Mouse (Mus musculus) thymus, adult 2 months (tissue): ENCODE measurements around the gene Rhebl1. TPM values are rescaled to one million over a fixed set of nuclear protein-coding genes. Genes with fewer than 3 reads are reported as not detected.

ENCODE experiments used
- DNase-seq: peaks from one replicate; pipeline ENCODE4 v3.0.0; 2021
- H3K27ac ChIP-seq: fragments of 200-500 bp; 2 replicates; pipeline ENCODE4 v1.5.1; 2012; ENCODE audit warnings: low read length, control low read depth; ENCODE audit not compliant: control insufficient read depth, insufficient read depth
- H3K27me3 ChIP-seq: fragments of 200-500 bp; 2 replicates; pipeline ENCODE4 v1.6.1; 2012; ENCODE audit warnings: mild to moderate bottlenecking, low read length, moderate library complexity, mixed read lengths; ENCODE audit not compliant: control insufficient read depth, insufficient read depth
- H3K36me3 ChIP-seq: fragments of 200-500 bp; 2 replicates; pipeline ENCODE4 v1.6.1; 2012; ENCODE audit warnings: mild to moderate bottlenecking, low read length, moderate library complexity; ENCODE audit not compliant: control insufficient read depth, insufficient read depth
- H3K4me1 ChIP-seq: fragments of 200-500 bp; replicated peaks from 2 replicates; pipeline ENCODE4 v1.6.1; 2012; ENCODE audit warnings: low read length; ENCODE audit not compliant: control insufficient read depth, insufficient read depth
- H3K4me3 ChIP-seq: fragments of 200-500 bp; 2 replicates; pipeline ENCODE4 v1.5.1; 2012; ENCODE audit warnings: mild to moderate bottlenecking, low read length, control low read depth, moderate library complexity; ENCODE audit not compliant: control insufficient read depth, insufficient read depth
- CTCF ChIP-seq: fragments of 200-500 bp; IDR thresholded peaks from 2 replicates; pipeline ENCODE4 v1.5.1; 2012; ENCODE audit warnings: mild to moderate bottlenecking, control low read depth, low read length, moderate library complexity, borderline replicate concordance; ENCODE audit not compliant: control insufficient read depth, poor library complexity, insufficient read depth; ENCODE audit errors: extremely low read depth
- POLR2A ChIP-seq: fragments of 200-500 bp; IDR thresholded peaks from 2 replicates; pipeline ENCODE4 v1.6.1; 2012; ENCODE audit warnings: mild to moderate bottlenecking, low read length, control low read depth, moderate library complexity; ENCODE audit not compliant: control insufficient read depth, poor library complexity, insufficient read depth; ENCODE audit errors: extremely low read depth
- WGBS: fragments of 180-500 bp; shearing (Covaris S2); methylation state at CpG from one replicate; pipeline ENCODE4 v1.1.7; 2018; 5-methylcytosine and 5-hydroxymethylcytosine counted together
- polyA plus RNA-seq: library from polyadenylated mRNA; depleted of rRNA; stranded (reverse); fragments of >200 nt; gene quantifications from 2 replicates; pipeline ENCODE4 v1.2.3, GENCODE M21; 2012

Rhebl1 gene
- polyA plus RNA-seq, 1 experiment = 9.8 TPM

DNA sequence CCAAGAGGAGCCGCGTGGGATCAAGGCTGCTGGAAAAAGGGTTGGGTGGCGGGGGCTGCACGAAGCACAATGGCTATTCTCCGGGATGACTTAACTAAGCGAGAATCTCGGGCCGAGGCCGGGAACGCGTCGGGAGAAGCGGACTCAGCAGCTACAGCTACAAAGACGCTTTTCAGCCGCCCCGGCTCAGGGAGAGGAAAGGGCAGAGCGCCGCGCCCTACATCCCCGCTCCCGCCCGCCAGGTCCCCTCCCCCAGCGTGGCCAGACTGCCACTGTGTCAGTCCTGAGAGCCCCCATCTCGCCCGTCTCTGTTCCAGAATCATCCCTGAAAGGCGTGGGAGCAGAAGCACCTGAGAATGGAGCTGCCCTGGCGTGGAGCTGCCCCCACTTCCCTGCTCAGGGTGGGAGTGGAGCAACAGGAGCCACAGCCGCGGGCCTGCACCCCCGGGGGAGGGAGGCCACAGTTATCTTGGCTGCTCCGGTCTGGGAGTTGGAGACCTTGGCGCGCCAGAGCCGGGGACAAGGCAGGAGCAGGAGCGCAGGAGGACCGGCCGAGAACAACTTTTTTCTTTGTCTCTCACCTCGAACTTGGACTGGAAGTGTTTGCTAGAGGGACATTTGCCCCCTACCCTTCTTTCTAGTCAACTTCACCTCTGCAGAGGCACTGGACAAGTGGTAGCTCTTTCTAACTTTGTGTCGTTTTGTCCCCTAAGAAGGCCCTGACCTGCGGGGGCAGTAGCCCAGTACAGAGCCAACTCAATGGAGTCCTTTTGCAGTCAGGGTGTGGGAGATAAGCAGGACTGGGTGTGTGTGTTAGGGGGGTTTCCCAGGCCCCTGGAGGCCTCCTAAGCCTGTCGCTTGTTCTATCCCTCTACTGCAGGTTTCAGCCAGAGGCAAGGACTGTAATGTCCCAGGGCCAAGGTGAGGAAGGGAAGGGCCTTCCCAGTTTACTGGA is 1.6 kb upstream of the Rhebl1 start:
- H3K27ac ChIP-seq = no peak overlapping the region
- 13% methylated on average over 41 of the region's 41 CpGs for WGBS
- peaks cover 50% of the 10 kb centered on the region for H3K27me3 ChIP-seq
- no peak for TF ChIP-seq CTCF
- TF ChIP-seq POLR2A = no peak
- H3K4me1 ChIP-seq = peaks cover 18% of the 10 kb centered on the region
- no peak for DNase-seq
- no peaks in the 10 kb centered on the region for H3K36me3 ChIP-seq
- H3K4me3 ChIP-seq = no peak overlapping the region

DNA sequence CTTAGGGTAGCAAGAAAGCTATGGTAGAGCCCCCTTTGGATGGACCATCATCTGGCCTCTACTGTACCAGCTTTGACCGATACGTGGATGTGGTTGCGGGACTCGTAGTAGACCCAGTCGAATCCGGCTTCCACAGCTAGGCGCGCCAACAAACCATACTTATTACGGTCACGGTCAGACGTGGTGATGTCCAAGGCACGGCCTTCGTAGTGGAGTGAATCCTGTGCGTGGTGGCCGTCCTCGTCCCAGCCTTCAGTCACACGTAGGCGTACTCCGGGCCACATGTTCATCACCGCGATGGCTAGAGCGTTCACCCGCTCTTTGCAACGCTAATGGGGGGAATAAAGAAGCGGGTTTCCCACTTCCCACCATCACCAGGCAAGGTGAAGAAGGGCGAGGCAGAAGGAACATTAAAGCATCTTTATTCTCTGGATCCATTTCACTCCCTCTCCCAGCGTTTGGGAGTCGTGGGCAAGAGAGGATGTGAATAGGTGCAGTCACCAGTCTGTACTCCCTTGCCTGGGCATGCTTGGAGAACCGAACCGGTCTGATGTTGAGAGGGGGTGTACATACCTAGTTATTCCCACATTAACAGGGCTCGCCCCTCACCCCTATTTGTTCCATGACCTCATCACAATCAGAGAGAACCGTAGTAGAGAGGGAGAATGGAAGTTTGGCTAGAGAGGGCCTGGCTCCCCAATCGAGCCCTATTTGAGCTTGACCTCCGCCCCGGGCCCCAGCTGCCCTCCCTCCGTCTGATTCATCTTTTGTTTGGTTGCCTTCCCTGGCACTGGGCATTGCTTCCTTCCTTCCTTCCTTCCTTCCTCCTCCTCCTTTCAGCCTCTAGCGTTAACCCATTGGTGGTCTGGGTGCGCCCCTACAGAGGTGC is 650 bp upstream of the Rhebl1 start:
- Histone ChIP-seq H3K27me3 (peaks cover 50% of the 10 kb centered on the region), H3K4me1 (peaks cover 18% of the 10 kb centered on the region), H3K4me3 (no peak overlapping the region)

DNA sequence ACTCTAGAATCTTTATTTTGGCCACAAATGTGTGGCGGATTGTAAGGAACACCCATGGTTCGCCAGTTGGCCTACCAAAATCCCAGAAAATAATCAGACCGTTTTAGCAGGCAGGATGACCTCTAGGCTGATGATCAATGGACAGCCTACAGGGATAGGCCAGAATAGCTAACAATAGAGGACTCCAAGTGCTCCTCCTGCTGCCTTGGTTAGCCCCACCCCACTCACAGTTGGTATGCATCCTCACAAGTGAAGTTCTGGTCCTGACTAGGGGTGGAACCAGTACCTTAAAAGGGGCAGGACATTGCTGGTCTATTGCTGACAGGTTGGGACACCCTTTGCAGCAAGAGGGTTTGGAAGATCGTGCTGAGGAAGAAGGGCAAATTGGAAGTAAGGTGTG is 1.3 kb downstream of the Rhebl1 start:
- Histone ChIP-seq H3K4me3 (no peak overlapping the region), H3K27ac (no peak overlapping the region), H3K27me3 (peaks cover 43% of the 10 kb centered on the region), H3K4me1 (peaks cover 18% of the 10 kb centered on the region), H3K36me3 (no peaks in the 10 kb centered on the region)
- WGBS = 93% methylated on average over 4 of the region's 4 CpGs
- TF ChIP-seq POLR2A (no peak), CTCF (no peak)
- DNase-seq = no peak

More for the DNA sequence above, 650 bp upstream of the Rhebl1 start:
- Histone ChIP-seq H3K36me3 (no peaks in the 10 kb centered on the region), H3K27ac (no peak overlapping the region)
- TF ChIP-seq CTCF = no peak
- no peak for TF ChIP-seq POLR2A
- no peak for DNase-seq
- 10% methylated on average over 38 of the region's 38 CpGs for WGBS

DNA sequence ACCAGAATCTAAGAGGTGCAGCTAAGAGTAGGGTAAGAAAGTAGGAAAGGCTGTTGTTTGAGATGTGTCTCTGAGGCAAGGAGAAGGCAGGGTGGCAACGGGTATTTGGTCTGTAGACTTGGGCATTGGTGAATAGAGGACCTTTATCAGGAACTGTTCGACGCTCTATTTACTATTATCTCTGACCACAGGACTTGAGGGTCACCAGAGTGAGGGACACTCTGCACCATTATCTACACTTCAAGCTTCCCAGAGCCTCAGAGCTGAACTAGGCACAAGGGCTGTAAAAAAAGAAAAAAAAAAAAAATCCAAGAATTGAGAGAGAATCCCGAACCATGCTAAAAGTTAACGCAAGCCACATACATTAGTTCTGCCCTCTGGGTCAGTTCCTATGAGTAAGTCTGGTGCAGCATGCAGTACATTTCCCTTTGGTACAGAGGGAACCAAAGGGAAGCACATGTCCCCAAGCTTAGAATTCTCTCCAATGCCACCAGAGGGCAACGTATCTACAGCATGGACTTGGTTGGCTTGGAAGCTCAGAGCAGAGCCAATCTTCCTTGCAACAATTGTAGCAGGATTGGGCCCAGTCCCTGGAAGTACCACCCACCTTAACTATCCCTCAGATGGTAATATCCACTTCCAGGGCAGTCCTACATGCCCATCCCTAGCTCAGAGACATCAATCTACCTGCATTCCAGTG is 2.3 kb downstream of the Rhebl1 start:
- DNase-seq = peak; percentile 61
- Histone ChIP-seq H3K4me3 (no peak overlapping the region), H3K4me1 (peaks cover 18% of the 10 kb centered on the region), H3K27me3 (peaks cover 33% of the 10 kb centered on the region), H3K36me3 (no peaks in the 10 kb centered on the region), H3K27ac (no peak overlapping the region)
- 38% methylated on average over 6 of the region's 6 CpGs for WGBS
- TF ChIP-seq POLR2A (no peak), CTCF (no peak)

DNA sequence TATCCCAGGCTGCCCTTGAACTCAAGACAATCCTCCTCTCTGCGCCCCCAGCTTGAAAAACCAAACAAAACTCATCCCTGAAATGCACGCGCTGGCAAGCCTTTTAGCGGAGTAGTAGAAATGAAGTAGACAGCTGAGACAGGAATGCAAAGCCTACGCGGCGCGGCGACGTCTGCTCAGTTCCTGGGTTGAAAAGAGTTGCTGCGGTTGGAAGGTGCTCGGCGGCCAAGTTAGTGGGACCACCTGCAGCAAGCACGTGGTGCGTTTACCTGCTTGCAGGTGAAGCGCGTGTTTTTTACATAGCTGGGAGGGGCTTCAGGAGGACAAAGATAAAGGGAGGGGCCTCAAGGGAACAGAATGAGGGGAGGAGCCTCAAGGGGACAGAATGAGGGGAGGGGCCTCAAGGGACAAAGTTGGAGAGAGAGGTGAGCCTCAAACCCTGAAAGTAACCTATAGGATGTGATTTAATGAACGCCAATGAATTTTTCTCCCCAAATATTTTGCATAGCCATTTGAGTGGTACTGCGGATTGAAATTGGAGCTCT is 3.1 kb downstream of the Rhebl1 start:
- no peak for TF ChIP-seq POLR2A
- no peak for TF ChIP-seq CTCF
- Histone ChIP-seq H3K4me1 (peaks cover 18% of the 10 kb centered on the region), H3K27me3 (peaks cover 28% of the 10 kb centered on the region), H3K27ac (no peak overlapping the region), H3K4me3 (no peak overlapping the region), H3K36me3 (no peaks in the 10 kb centered on the region)
- WGBS = 58% methylated on average over 19 of the region's 19 CpGs
- DNase-seq = no peak
